Mouse (Mus musculus) layer of hippocampus, postnatal 36 days (tissue): ENCODE measurements around the gene Elf4. TPM values are rescaled to one million over a fixed set of nuclear protein-coding genes. Genes with fewer than 3 reads are reported as not detected.

ENCODE experiments used
- DNase-seq, 2 experiments: peaks; one replicate each; pipeline ENCODE4 v3.0.0; 2022
- total RNA-seq, 2 experiments: library from RNA; stranded (reverse); gene quantifications; 2 replicates each; pipeline ENCODE4 v1.2.3; 2021

Elf4 gene
- total RNA-seq, 2 experiments from 2014 or later, result 0.56 to 0.70 TPM

DNA sequence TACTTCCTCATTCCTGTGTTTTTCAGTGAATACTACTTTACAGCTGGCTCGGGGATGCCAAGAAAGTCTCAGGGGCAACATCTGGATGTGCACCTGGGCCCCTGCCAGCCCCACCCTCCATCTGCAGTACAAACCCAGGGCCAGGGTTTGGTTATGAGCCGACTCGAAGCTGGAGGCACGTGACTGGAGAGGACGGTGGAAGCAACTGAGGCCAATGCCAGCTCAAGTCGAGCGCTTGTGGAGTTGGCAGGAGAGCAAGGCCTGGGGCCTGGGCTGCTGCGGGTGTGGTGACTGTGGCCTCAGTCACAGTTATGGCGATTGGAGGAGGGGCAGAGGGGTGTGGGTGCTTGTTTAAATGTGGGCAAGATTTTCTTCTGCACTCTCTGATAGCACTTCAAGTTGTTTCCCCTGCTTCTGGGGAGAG lies 27.4 kb downstream of the Elf4 start:
- DNase-seq, result no peak

DNA sequence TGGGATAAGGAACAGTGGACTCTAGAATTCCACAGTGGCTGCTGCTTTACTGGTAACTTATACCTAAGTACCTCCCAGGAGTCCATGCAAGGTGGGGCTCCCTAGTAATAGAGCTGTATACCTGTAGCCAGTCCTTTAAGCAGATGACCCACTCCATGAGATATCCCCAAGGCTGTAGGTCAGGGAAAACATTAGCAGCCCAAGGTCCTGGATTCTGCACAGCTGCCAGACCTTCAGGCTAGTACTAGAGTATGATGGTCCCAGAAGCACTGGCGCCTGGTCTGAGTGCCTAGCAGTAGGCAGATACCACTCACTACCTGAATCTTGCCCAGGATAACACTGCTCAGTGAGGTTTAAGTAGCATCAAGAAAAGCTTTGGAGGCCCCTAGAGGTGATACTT lies 28.7 kb downstream of the Elf4 start:
- DNase-seq, result no peak

DNA sequence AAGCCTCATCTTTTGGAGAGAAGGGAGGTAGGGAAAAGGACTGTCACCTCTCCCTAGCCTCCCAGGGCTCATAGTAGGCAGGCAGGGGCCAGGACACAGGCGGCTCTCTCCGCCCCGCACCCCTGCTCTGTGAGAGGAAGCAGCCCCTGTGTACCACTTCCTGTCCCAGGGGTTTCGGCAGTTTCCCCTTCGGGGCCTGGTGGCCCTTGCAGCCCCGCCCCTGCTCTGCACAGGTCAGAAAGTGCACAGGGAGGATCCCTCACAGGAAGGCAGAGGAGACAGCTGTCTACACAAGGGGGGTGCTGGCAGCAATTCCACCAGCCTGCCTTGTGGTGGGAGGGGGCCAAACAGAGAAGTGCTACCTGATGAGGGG lies 29.4 kb downstream of the Elf4 start:
- no peak for DNase-seq

DNA sequence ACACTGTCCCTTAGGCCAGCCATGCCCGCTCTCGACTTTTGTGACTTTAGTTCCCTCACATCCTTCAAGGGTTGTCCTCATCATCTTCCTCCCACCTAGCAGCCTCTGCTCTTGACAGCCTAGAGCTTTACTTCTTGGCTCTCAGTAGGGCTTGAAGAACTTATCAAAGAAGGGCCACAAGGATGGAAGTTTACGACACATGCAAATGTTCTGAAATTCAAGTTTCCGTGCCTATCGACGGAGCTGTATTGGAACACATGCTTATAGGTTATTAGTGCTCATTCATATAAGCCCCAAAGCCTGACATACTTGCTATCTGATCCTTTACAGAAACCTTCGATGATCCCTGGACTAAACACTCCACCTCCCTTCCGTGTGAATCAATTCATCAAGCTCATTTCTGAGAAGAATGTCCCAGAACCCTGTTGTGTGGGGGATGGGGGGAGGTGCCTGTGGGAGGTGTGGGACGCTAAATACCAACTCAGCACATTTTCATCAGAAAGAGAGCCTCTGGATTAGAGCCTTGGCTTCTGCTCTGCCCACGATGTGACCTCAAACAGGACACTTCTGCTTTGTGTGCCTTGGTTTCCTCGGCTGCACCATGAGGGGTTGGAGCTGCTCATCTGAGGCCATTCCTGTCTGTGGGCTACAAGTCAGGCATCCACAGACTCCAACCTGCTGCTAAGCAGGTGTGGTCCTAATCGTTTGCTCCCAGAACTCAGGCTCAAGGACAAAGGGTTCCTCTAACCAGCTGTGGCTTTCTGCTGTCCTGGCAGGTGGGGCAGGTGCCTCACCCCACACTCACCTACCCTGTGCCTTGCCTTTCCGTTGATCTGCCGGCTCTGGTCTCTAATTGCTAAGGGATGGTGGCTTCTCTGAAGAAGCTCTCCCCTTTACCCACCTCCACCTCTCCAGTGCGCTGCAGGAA lies 30.1 kb downstream of the Elf4 start:
- no peak for DNase-seq

DNA sequence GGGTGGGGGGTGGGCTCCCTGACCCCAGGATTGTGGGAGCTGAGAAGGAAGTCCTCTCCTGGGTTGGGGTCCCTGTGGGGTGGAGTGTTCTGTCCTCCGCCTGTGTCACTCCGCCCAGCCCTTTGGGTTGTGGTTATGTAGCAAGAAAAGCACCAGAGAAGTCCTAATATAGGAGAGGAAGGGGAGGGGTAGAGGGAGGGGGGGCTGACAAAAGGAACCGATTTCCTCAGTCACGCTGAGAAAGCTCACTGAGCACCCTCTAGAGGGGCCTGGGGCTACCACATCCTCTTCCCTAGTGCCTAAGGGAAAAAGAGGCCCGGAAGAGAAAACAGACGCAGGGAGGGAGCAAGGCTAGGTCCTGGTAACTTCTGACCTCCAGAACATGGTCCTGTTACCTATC lies 33.4 kb downstream of the Elf4 start:
- no peak for DNase-seq

DNA sequence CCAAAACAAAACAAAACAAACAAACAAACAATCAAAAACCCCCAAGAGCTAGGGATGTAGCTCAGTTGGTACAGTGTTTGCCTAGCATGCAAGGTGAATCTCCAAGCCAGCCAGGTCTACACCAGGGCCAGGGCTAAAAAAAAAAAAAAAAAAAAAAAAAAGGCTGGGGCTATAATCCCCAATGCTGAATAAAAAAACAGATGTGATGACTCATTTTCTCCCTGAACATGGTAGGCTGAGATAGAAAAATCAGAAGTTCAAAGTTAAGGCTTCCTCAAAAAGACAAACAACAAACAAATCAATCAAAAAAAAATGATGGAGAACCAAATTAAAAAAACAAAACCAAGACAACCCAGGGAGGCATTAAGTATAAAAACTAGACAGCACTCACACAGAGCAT lies 33.8 kb downstream of the Elf4 start:
- no peak for DNase-seq

DNA sequence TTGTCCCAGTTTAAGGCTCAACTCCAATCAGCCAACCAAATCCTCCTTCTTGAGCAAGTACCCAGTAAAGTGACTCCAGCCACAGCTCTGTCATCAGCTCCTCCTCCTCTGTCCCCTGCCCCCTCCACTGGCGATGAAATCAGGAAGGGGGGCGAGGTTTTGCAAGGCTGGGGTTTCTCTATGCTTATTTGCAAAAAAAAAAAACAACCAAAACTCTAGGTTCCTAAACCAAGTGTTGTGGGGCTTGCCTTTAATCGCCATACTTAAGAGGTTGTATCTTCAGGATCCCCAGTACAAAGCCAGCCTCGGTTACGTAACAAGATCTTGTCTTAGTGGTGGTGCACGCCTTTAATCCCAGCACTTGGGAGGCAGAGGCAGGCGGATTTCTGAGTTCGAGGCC lies 34.3 kb downstream of the Elf4 start:
- DNase-seq, result no peak

DNA sequence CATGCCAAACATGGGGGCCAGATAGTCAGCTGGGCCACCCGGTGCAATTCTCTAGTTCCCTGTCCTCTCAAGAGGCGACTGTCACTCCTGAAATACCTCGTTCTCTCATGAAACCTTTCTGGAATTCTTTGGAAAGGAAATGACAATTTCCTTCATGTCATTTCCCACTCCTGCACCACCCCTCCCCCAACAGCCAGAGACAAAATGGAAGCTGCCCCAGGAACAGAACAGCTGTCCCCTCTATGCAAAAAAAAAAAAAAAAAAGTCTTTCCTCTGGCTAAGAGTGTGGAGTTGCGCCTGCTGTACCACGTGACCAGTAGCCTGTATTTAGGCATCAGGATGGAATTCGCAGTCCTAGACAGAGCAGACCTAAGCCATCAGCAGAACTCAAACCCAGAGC lies 34.7 kb downstream of the Elf4 start:
- DNase-seq, result no peak

DNA sequence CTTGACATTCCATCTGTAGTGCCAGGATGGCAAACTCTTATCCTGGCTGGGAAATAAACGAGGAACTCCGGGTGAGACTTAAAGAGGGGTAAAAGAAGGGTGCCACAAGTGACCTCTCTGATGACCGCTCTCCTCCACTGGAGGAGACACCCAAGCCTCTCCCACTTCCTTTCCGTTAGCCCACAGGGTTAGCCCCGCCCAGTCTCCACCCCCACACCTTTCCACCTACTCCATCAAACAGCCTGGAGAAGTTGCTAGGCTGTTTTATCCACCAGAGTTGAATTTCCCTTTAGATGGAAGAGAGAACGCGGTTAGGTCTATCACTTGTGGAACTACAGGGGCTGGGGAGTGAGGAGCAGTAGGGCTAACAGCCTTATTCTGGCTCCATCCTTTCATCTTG lies 37.7 kb downstream of the Elf4 start:
- DNase-seq, result no peak

DNA sequence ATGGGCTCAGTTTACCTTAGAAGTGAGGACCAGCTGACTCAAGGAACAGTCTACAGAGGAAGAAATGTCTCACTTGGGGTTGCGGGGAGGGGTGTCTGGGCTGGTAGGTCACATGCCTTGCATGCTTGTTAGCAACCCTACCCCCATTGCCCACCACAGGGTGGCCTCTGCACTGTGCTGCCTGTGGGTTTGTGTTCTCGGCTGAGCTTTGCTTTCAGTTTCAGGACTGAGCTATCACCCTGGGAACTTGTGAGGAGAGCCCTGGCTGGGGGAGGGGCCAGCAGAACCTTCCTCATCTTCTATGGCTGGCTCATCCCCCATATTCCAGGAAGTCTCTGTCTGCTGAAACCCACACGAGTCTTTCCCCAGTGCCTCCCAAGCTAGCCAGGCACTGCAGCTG lies 38.3 kb downstream of the Elf4 start:
- no peak for DNase-seq

DNA sequence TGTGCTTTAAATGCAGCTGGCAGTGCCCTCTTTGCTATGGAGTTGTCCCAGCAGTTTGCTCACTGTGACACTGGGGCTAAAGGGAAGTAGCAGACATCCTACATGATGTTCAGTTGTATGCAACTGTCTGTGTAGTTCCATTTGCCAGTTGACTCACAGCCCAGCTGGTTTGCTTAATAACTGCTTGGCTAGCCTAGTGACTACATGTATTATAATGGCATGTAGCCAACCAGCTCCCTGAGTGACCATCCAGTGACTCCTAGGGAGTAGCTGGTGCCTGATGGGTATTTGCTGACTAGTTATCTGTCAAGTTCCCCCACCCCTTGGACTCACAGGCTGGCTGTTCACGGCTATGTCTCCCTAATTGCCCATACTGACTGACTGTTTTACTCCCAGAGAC lies 39.3 kb downstream of the Elf4 start:
- DNase-seq, result no peak

DNA sequence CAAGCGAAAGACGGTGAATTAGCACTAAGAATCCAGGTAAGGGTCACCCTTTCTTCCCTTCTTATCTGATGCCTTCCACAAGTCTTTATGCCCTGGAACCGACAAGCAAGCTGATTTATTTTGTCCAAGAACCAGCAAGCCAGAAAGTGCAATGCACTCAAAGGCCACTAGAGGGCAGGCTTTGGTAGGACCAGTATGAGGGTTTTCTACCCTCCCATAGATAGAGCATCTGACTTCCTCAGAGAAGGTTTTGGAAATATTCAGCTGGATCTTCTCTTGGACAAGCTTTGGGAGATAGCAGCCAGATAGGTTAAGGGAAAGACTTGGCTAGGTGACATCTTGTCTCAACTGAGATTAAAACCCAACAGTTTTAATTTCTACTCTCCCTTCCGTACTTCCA lies 39.9 kb downstream of the Elf4 start:
- DNase-seq, result peak; percentile 37 to 43

DNA sequence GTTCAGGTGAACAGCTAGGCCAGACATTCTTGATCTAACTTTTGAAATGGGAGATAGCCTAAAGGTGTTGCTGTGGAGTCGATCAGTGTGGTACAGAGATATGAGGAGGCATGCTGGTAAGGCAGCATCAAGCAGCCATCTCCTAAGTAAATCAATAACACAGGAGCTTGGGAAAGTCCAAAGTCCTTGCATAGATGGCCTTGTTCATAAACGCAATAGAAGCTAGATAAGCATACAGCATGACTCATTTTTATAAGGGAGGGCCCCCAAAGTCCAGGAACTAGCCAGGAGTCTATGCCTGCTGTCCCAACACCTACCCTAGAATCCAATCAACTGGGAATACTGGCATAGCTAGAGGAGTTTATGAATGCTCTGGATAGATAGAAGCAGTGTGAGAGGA lies 44.5 kb downstream of the Elf4 start:
- no peak for DNase-seq

DNA sequence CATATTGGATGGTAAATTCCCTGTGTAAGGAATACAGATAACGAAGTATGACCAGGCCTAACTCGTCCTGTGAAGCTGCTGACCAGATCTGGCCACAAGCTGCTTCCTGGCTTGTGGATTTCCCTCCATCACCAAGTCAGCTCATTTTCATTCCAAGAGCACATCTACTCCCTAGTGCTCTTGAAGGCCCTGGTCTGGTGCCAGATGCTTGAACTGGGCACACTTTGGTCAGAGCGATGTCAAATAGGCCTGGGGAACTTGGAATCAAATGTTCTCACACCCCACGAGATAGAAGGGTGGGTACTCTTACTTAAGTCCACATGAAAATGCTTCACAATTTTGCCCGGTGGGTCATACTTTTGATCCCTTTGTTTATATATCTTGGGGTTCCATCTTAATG lies 48.6 kb downstream of the Elf4 start:
- no peak for DNase-seq

DNA sequence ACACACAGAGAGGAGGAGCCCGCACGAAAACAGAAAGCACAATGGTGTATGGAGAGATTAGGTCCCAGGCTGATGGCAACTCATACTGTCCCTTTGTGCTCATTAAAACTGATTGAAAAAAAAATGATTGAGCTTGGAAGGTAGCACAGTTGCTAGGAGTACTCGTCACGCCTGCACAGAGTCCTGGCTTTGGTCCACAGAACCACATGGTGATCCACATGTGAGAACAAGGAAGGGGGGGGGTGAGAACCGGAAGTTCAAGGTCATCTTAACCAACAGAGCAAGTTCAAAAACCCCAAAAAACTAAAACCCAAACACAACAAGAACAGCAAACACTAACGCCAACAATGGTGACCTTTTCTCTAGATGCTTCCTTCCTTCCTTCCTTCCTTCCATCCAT lies 50.3 kb downstream of the Elf4 start:
- no peak for DNase-seq

DNA sequence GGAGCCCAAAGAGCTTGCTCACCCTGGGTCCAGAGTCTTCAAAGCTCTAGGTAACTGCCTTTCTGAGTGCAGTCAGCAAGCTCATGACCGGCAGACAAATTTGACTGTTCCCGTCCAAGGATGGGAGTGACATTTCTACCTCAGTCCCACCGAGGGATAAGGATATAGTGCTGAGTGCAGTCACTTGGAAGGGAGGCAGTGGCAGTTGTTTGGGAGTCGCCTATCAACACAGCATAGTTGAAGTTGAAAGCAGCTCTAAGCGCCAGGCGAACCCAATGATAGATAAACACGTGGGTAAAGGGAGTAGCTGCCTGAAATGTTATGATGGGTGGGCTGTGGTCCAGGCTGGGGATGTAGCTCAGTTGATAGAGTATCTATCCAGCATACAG lies 52.5 kb downstream of the Elf4 start:
- DNase-seq, result no peak

DNA sequence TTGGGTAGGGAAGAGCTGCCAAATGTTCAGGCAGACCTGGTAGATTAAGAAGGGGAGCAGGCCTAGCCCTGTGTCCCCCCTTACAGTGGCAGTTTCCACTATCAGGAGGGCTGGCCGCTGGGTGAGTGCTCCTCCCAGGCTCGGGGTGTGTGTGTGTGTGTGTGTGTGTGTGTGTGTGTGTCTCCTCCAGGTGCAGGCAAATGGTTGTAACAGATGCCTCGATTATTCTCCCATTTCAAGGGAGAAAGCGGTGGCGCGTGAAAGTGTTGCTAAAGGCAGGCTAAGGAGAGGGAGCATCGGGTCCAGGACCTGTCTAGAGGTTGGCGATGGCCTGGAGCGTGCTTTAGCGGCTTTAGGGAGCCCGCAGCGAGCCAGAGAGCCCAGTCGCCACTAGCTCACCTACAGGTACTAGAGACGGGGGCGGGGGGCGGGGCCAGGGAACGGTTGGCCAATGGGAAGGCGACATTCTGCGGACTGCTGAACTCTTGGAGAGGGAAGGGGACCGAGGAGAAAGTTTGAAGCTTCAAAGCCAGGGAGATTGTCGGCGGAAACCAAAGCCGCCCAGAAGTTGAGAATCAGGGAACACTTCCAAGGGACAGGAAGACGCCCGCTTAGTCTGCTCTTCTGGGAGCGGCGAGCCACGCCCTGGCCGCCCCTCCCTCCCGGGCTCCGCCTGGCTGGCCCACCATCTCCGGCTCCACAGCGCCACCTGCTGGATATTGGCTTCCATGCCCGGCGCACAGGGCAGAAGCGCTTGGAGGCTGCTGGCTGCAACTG lies 53.1 kb downstream of the Elf4 start:
- DNase-seq, result peak; percentile 76 to 79

DNA sequence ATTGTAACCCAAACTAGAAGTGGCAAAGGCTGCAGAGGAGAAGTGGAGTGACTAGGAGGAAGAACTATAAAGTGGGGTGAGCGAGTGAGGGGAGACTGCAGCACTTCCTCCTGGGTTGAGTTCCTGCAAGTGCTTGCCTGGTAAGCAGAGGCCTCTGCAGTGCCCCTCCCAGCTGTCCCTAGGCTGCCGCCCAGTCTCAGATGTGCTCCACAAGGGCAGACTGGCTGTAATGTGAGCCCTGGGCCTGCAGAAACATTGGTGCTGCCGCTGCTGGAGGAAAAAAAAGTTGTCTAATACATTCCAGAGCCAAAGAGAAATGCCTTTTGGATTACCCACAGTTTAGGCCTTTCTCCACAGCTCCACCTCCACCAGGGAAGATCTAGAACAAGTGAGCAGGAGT lies 57.8 kb downstream of the Elf4 start:
- no peak for DNase-seq

DNA sequence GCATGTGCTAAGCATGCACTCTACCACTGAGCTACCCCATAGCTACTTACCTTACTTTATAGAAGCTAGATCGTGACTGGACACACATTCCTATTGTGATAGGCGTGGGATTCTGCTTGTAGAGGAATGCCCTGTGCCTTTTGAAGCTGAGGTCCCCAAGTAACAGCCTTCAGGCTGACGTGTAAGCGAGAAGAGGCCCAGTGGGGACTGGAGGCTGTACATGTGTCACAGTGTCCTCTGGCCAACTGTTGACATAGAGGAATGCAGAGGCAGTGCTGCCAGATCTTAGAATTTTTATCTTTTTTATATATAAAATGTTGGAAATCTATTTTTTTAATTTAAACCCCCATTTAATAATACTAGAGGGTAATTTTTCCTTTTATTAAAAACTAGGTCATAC lies 62.9 kb downstream of the Elf4 start:
- DNase-seq, result no peak

DNA sequence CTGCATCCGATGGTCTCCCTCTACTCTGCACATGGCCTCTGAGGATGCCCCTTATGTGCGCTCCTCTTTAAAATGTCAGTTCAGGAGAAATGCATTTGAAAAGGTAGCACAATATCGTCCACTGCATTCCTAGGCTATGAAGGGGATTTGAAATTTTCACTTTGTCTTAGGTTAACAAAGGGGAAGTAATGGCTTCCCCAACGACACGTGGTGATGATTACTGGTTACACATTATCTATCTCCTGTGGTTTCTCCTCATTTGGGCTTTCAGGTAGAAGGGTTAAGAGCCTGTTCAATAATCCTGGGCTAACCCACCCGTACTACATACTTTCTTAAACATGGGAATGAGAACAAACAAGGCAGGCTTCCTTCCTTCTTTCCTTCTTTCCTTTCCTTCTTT lies 73.6 kb downstream of the Elf4 start:
- no peak for DNase-seq

DNA sequence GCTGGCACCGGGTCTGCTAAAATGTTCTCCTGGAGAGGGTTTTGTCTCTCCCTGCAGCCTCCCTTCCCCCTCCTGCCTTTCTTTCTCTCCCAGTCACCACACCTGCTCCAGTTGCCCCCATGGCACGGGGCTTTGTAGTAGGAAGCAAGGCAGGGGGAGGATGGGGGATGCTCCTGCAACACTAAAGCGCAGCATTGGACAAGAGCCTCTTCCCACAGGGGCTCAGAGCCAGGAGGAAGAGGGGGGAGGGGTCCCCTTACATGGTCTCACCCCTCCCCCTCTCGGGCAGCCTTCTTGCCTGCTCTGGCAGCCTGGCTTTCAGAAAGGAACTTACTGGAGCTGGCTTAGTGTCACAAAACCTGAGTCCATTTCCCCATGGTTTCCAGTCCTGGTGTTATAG lies 77.0 kb downstream of the Elf4 start:
- DNase-seq, result no peak

DNA sequence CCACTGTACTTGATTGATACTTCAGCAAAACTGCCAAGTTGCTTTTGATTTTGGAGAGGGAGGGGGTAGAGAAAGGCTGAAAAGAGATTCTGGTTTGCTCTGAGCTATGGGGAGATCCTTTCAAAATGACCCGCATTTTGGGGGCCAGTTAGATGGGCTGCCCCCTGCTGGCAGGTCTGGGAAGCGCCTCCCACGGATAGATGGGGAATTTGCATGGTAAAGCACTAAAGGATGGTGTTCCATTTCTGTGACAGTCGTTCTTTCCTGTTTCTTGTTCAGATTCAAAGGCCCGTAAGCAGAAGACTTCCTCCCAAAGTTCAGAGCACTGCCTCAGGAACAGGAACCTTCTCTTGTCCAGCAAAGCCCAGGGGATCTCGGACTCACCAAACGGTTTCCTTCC lies 79.3 kb downstream of the Elf4 start:
- peak in 1 of 2 experiments; percentile 16 for DNase-seq

DNA sequence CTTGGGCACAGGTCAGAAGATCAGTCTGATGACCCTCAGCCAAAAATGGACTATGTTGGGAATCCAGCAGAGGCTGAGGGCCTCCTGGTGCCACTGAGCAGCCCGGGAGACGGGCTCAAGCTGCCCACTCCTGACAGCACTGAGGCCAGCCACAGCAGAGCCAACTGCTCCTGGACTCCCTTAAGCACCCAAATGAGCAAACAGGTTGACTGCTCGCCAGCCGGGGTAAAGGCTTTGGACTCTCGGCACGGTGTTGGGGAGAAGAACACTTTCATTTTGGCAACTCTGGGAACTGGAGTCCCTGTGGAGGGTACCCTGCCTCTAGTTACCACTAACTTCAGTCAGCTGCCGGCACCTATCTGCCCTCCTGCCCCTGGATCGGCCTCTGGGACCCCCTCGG lies 95.1 kb downstream of the Elf4 start:
- DNase-seq, result no peak
